Mouse (Mus musculus) brain, embryonic 14.5 days (tissue): Measurements from ENCODE around the gene Ascl1.

ENCODE experiments used
- CTCF ChIP-seq: fragments of 200-500 bp; IDR thresholded peaks from 2 replicates; pipeline ENCODE4 v1.5.1; 2012; ENCODE audit warnings: inconsistent platforms, mild to moderate bottlenecking, moderate library complexity, borderline replicate concordance; ENCODE audit not compliant: insufficient read depth, insufficient read length; ENCODE audit errors: extremely low read depth
- POLR2A ChIP-seq: fragments of 200-500 bp; IDR thresholded peaks from 2 replicates; pipeline ENCODE4 v1.6.1; 2012; ENCODE audit warnings: mild to moderate bottlenecking, inconsistent platforms, borderline replicate concordance; ENCODE audit not compliant: poor library complexity, insufficient read depth, insufficient read length, severe bottlenecking; ENCODE audit errors: extremely low read depth

DNA sequence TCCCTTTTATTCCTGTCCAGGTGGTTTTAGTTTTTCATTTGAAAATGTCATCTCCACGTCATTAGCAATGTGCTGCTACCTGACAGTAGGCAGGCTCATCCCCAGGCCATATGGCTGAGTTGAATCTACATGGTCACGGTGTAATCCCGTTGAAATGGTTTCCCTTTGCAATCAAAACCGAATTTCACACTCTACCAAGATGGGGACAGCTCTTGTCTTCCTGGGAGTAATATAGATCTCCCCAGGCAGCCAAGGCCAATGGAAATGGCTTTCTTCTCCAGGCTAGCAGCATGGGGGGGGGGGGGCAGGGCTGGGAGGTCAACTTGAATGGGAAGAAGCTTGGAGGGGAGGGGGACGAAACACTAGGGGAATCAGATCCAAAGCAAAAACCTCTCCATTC, 15.6 kb downstream of the Ascl1 start:
- TF ChIP-seq CTCF, result no peak
- TF ChIP-seq POLR2A, result no peak
